Mouse (Mus musculus): ENCODE results near the gene Phf11c. TPM values are rescaled to one million over a fixed set of nuclear protein-coding genes. Genes with fewer than 3 reads are reported as not detected.
A peak's percentile ranks its signal among the peaks of the same experiment; 100 is the strongest.

Gene Phf11c
- polyA plus RNA-seq (2014; fragmentation: Nextera tagmentation; extraction: Ambion mirVana) = 0.64 and 0.79 TPM in 2 replicates

GRCm38 (mm10) chr14:59395281-59395680 lies at the start of gene Phf11c:
TSS of gene Phf11c (minus strand) at chr14:59395381.
- 90% methylated on average over 3 of the region's 3 CpGs for WGBS
- Histone ChIP-seq H3K4me3 (ENCODE audit: low read length) (no peak within 1 kb of the TSS), H3K4me2 (replicated peaks; ENCODE audit: low read depth, low read length) (no peak within 1 kb of the TSS), H3K27me3 (ENCODE audit: control insufficient read depth, insufficient read depth, low read length) (no peaks in the 10 kb centered on the region), H3K9me3 (ENCODE audit: control insufficient read depth, low read length) (no peaks in the 10 kb centered on the region), H3K36me3 (ENCODE audit: control insufficient read depth, insufficient read depth, low read length) (no peaks in the 10 kb centered on the region), H3K4me1 (ENCODE audit: control insufficient read depth, insufficient read depth, low read length) (no peaks in the 10 kb centered on the region), H3K9ac (ENCODE audit: low read depth, low read length) (no peak within 1 kb of the TSS), H3K27ac (ENCODE audit: low read depth, low read length) (no peak within 1 kb of the TSS)
- ATAC-seq (ENCODE audit: low FRiP score, low TSS enrichment) = no peak

DNA sequence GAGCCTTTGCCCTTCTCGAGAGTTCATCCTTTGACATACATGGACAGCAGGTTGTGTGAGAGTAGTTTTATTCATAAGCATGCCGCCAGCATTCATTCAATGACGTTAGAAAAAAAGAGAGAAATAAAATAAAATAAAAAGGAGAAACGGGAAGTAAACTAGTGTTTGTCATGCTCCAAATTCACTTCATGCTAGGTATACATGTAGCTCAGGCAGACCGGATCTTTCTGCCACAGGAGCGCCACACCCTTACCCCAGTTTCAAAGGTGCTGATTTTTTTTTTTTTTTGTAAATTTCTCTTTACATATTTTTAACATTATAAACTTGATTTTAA lies 46.3 kb upstream of the Phf11c start:
- H3K36me3 ChIP-seq (ENCODE audit: control insufficient read depth, insufficient read depth, low read length) = no peaks in the 10 kb centered on the region
- H3K9me3 ChIP-seq (ENCODE audit: control insufficient read depth, low read length) = no peaks in the 10 kb centered on the region
- H3K27me3 ChIP-seq (ENCODE audit: control insufficient read depth, insufficient read depth, low read length) = no peaks in the 10 kb centered on the region
- H3K4me2 ChIP-seq (replicated peaks; ENCODE audit: low read depth, low read length) = peak overlapping the region; percentile 78
- peak overlapping the region; percentile 85 for H3K4me3 ChIP-seq (ENCODE audit: low read length)
- H3K4me1 ChIP-seq (ENCODE audit: control insufficient read depth, insufficient read depth, low read length) = no peaks in the 10 kb centered on the region; the same call in 1 of the 2 replicates
- ATAC-seq (ENCODE audit: low FRiP score, low TSS enrichment) = no peak
- H3K27ac ChIP-seq (ENCODE audit: low read depth, low read length) = peak overlapping the region; percentile 80; the same call in 1 of the 2 replicates
- H3K9ac ChIP-seq (ENCODE audit: low read depth, low read length) = peak overlapping the region; percentile 82
- WGBS = 12% methylated on average over 6 of the region's 6 CpGs

- no peaks in the 10 kb centered on the region for H3K27me3 ChIP-seq (ENCODE audit: control insufficient read depth, insufficient read depth, low read length)
- WGBS = under 1% methylated on average over 66 of the region's 66 CpGs
- H3K4me3 ChIP-seq (ENCODE audit: low read length) = peak within 1 kb of the TSS; percentile 85
- H3K9me3 ChIP-seq (ENCODE audit: control insufficient read depth, low read length) = no peaks in the 10 kb centered on the region
- peak within 1 kb of the TSS; percentile 82 for H3K9ac ChIP-seq (ENCODE audit: low read depth, low read length)
- H3K4me2 ChIP-seq (replicated peaks; ENCODE audit: low read depth, low read length) = peak within 1 kb of the TSS; percentile 78
- ATAC-seq (ENCODE audit: low FRiP score, low TSS enrichment) = peak; percentile 99
- no peaks in the 10 kb centered on the region; the same call in 1 of the 2 replicates for H3K4me1 ChIP-seq (ENCODE audit: control insufficient read depth, insufficient read depth, low read length)
- H3K27ac ChIP-seq (ENCODE audit: low read depth, low read length) = peak within 1 kb of the TSS; percentile 80
- H3K36me3 ChIP-seq (ENCODE audit: control insufficient read depth, insufficient read depth, low read length) = no peaks in the 10 kb centered on the region
These were observed 45.6 kb upstream of the Phf11c start, which contains the start of the genes Setdb2 and Cab39l for GRCm38 (mm10) chr14:59440558-59441471. TSS of gene Setdb2 (minus strand) at chr14:59440884. TSS of gene Cab39l (plus strand) at chr14:59440972.

GRCm38 (mm10) chr14:59440039-59440438 lies 44.9 kb upstream of the Phf11c start:
- 25% methylated on average over 7 of the region's 7 CpGs for WGBS

DNA sequence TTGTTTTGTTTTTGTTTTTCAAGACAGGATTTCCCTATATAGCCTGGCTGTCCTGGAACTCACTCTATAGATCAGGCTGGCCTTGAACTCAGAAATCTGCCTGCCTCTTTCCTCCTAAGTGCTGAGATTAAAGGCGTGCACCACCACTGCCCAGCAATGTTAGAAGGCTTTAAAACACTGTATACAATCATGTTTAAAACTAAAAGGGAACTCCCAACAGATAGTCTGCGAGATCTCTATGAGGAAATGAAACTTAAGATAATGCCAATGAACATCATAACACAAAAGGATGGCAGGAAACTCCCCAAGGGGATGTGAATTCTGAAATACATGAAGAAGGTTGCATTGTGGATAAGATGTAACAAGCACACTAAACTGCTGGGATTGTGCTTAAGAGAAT lies 43.3 kb upstream of the Phf11c start:
- H3K4me3 ChIP-seq (ENCODE audit: low read length) = no peak overlapping the region
- WGBS = 89% methylated on average over 2 of the region's 2 CpGs

More at GRCm38 (mm10) chr14:59440039-59440438, 44.9 kb upstream of the Phf11c start:
- Histone ChIP-seq H3K27ac (ENCODE audit: low read depth, low read length) (no peak overlapping the region), H3K36me3 (ENCODE audit: control insufficient read depth, insufficient read depth, low read length) (no peaks in the 10 kb centered on the region), H3K4me3 (ENCODE audit: low read length) (peak overlapping the region; percentile 85), H3K4me1 (ENCODE audit: control insufficient read depth, insufficient read depth, low read length) (no peaks in the 10 kb centered on the region; the same call in 1 of the 2 replicates), H3K9ac (ENCODE audit: low read depth, low read length) (peak overlapping the region; percentile 82), H3K27me3 (ENCODE audit: control insufficient read depth, insufficient read depth, low read length) (no peaks in the 10 kb centered on the region), H3K9me3 (ENCODE audit: control insufficient read depth, low read length) (no peaks in the 10 kb centered on the region), H3K4me2 (replicated peaks; ENCODE audit: low read depth, low read length) (peak overlapping the region; percentile 78)
- no peak for ATAC-seq (ENCODE audit: low FRiP score, low TSS enrichment)

GRCm38 (mm10) chr14:59437398-59437797 lies 42.2 kb upstream of the Phf11c start:
- 87% methylated on average over 3 of the region's 3 CpGs for WGBS
- ATAC-seq (ENCODE audit: low FRiP score, low TSS enrichment) = no peak

More for the DNA sequence above, 43.3 kb upstream of the Phf11c start:
- Histone ChIP-seq H3K36me3 (ENCODE audit: control insufficient read depth, insufficient read depth, low read length) (no peaks in the 10 kb centered on the region), H3K4me2 (replicated peaks; ENCODE audit: low read depth, low read length) (no peak overlapping the region), H3K27ac (ENCODE audit: low read depth, low read length) (no peak overlapping the region), H3K9ac (ENCODE audit: low read depth, low read length) (no peak overlapping the region), H3K9me3 (ENCODE audit: control insufficient read depth, low read length) (no peaks in the 10 kb centered on the region), H3K27me3 (ENCODE audit: control insufficient read depth, insufficient read depth, low read length) (no peaks in the 10 kb centered on the region), H3K4me1 (ENCODE audit: control insufficient read depth, insufficient read depth, low read length) (no peaks in the 10 kb centered on the region; the same call in 1 of the 2 replicates)
- no peak for ATAC-seq (ENCODE audit: low FRiP score, low TSS enrichment)

GRCm38 (mm10) chr14:59435206-59435605 lies 40.0 kb upstream of the Phf11c start:
- Histone ChIP-seq H3K4me2 (replicated peaks; ENCODE audit: low read depth, low read length) (no peak overlapping the region), H3K9ac (ENCODE audit: low read depth, low read length) (no peak overlapping the region), H3K9me3 (ENCODE audit: control insufficient read depth, low read length) (no peaks in the 10 kb centered on the region), H3K27ac (ENCODE audit: low read depth, low read length) (no peak overlapping the region), H3K36me3 (ENCODE audit: control insufficient read depth, insufficient read depth, low read length) (no peaks in the 10 kb centered on the region), H3K4me1 (ENCODE audit: control insufficient read depth, insufficient read depth, low read length) (no peaks in the 10 kb centered on the region; the same call in 1 of the 2 replicates), H3K27me3 (ENCODE audit: control insufficient read depth, insufficient read depth, low read length) (no peaks in the 10 kb centered on the region), H3K4me3 (ENCODE audit: low read length) (no peak overlapping the region)
- ATAC-seq (ENCODE audit: low FRiP score, low TSS enrichment) = no peak

More at GRCm38 (mm10) chr14:59437398-59437797, 42.2 kb upstream of the Phf11c start:
- no peak overlapping the region for H3K4me2 ChIP-seq (replicated peaks; ENCODE audit: low read depth, low read length)
- no peak overlapping the region for H3K27ac ChIP-seq (ENCODE audit: low read depth, low read length)
- no peak overlapping the region for H3K4me3 ChIP-seq (ENCODE audit: low read length)
- no peaks in the 10 kb centered on the region for H3K36me3 ChIP-seq (ENCODE audit: control insufficient read depth, insufficient read depth, low read length)
- no peak overlapping the region for H3K9ac ChIP-seq (ENCODE audit: low read depth, low read length)
- H3K27me3 ChIP-seq (ENCODE audit: control insufficient read depth, insufficient read depth, low read length) = no peaks in the 10 kb centered on the region
- H3K4me1 ChIP-seq (ENCODE audit: control insufficient read depth, insufficient read depth, low read length) = no peaks in the 10 kb centered on the region; the same call in 1 of the 2 replicates
- H3K9me3 ChIP-seq (ENCODE audit: control insufficient read depth, low read length) = no peaks in the 10 kb centered on the region

DNA sequence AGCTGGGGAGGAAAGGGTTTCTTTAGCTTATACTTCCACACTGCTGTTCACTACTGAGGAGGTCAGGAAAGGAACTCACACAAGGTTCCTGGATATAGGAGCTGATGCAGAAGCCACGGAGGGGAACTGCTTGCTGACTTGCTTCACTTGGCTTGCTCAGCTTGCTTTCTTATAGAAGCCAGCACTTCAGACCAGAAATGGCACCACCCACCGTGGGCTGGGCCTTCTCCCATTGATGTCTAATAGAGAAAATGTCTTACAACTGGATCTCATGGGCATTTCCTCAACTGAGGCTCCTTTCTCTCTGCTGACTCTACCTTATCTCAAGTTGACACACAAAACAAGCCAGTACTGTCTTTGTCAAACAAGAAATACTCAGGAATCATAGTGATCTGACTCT lies 38.7 kb upstream of the Phf11c start:
- H3K4me2 ChIP-seq (replicated peaks; ENCODE audit: low read depth, low read length) = no peak overlapping the region
- no peak for ATAC-seq (ENCODE audit: low FRiP score, low TSS enrichment)
- no peak overlapping the region for H3K4me3 ChIP-seq (ENCODE audit: low read length)
- no peaks in the 10 kb centered on the region for H3K4me1 ChIP-seq (ENCODE audit: control insufficient read depth, insufficient read depth, low read length)
- H3K9ac ChIP-seq (ENCODE audit: low read depth, low read length) = no peak overlapping the region
- no peaks in the 10 kb centered on the region for H3K36me3 ChIP-seq (ENCODE audit: control insufficient read depth, insufficient read depth, low read length)
- H3K27me3 ChIP-seq (ENCODE audit: control insufficient read depth, insufficient read depth, low read length) = no peaks in the 10 kb centered on the region
- H3K27ac ChIP-seq (ENCODE audit: low read depth, low read length) = no peak overlapping the region
- no peaks in the 10 kb centered on the region for H3K9me3 ChIP-seq (ENCODE audit: control insufficient read depth, low read length)
- 58% methylated on average over 2 of the region's 2 CpGs for WGBS

DNA sequence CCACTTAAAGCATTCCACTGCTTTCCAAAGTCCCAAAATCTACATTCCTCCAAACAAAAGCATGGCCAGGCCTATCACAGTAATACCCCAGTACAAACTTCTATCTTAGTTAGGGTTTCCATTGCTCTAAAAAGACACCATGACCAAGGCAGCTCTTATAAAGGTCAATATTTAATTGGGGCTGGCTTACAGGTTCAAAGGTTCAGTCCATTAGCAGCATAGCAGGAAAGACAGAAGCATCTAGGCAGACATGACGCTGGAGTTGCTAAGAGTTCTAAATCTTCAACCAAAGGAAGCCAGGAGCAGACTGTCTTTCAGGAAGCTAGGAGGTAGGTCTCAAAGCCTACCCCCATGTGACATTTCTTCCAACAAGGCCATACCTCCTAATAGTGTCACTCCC lies 35.4 kb upstream of the Phf11c start:
- Histone ChIP-seq H3K4me3 (ENCODE audit: low read length) (no peak overlapping the region), H3K9ac (ENCODE audit: low read depth, low read length) (no peak overlapping the region), H3K27ac (ENCODE audit: low read depth, low read length) (no peak overlapping the region), H3K27me3 (ENCODE audit: control insufficient read depth, insufficient read depth, low read length) (no peaks in the 10 kb centered on the region), H3K36me3 (ENCODE audit: control insufficient read depth, insufficient read depth, low read length) (peaks cover 2% of the 10 kb centered on the region; the same call in 1 of the 2 replicates), H3K9me3 (ENCODE audit: control insufficient read depth, low read length) (no peaks in the 10 kb centered on the region), H3K4me1 (ENCODE audit: control insufficient read depth, insufficient read depth, low read length) (no peaks in the 10 kb centered on the region), H3K4me2 (replicated peaks; ENCODE audit: low read depth, low read length) (no peak overlapping the region)
- 92% methylated on average over 1 of the region's 1 CpGs for WGBS
- ATAC-seq (ENCODE audit: low FRiP score, low TSS enrichment) = no peak
